Mouse (Mus musculus) kidney, adult 9 months (tissue): ENCODE data around the gene Csdc2.
"Not testable (repeated sequence)": the region's sequence is repeated elsewhere in the genome, so short reads cannot be mapped to it uniquely, and the experiment has no call there.

Experiments used
- DNase-seq: peaks from one replicate; pipeline ENCODE4 v3.0.0; 2022

Gene Csdc2

GRCm38 (mm10) chr15:81936679-81937078, at the start of gene Csdc2:
TSS of gene Csdc2 (plus strand) at chr15:81936759.
- DNase-seq: peak; percentile 46

DNA sequence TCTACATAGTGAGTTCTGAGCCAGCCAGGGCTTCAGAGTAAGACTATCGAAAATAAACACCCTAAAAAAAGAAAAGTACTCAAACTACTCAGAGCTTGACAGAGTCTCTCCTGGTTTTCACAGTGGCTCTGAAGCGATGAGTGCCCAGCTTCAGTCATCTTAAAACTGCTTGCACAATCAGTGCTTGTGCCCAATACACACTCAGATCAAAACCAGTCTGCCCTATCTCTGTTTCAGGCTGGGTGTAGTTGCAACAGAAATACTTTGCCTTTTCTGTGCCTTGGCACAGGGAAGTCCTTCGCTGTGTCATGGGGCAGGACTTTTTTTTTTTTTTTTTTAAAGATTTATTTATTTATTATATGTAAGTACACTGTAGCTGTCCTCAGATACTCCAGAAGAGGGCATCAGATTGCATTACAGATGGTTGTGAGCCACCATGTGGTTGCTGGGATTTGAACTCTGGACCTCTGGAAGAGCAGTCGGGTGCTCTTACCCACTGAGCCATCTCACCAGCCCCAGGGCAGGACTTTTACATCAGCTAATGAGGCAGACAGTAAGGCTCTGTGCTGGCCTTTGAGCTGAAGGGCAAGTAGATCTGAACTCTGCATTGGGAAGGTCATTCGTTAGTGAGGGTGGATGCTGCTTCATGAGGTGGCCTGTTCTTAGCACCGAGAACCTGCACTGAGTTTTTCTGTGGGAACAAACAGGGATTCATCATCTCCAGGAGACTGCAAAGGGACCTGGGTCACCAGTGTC, 49.6 kb upstream of the Csdc2 start:
- DNase-seq: peak; percentile 61

GRCm38 (mm10) chr15:81889175-81889574, 47.4 kb upstream of the Csdc2 start:
- no peak for DNase-seq

DNA sequence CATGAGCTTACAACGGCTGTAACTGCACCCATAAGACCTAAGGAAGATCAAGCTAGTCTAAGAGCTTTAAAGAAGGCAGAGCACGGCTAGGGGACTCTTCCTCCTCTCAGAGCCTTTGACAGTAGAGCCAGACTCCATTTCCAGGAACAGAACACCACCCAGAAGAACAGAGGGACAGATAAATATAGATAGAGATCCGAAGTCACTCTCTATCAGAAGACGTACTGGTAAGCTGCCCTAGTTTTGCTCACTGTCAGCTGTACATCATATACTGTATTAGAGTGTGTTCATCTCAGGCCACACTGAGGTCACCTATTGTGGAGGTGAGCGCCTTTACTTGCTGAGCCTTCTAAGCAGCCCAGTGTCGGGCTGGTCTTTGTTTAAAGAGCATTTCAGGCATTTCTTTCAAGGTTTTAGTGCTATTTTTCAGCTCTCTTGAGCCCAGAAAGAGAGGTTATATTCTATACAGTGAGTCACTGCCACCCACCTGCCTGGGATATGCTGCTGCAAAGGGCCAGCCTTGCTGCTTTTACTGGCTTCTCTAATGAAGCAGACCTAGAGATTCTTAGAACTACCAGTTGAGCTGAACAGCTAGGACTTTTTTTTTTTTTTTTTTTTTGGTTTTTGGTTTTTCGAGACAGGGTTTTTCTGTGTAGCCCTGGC, 45.3 kb upstream of the Csdc2 start:
- no peak for DNase-seq

GRCm38 (mm10) chr15:81891822-81892580, 44.6 kb upstream of the Csdc2 start:
- DNase-seq: peak; percentile 27

- DNase-seq: peak; percentile 76
Measured at GRCm38 (mm10) chr15:81894002-81894401, 42.6 kb upstream of the Csdc2 start.

DNA sequence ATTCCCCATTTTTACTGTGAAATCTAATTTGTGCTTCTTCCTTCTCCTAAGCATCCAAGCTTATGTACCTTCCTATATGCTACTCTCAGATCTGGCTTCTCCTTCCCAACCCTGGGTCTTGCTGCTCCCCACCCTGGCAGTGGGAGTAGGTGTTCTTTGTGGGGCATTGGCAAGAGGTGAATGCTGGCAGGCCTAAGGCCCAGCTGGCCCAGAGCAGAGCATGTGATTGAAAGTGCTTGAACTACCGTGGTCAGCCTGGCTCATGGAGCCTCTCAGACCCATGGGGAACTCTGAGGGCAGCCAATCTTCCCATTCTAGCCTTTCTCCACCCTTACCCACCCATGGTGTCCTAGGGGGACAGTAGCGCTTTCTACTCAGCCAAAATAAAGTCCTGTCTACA, 40.2 kb upstream of the Csdc2 start:
- DNase-seq: no peak

DNA sequence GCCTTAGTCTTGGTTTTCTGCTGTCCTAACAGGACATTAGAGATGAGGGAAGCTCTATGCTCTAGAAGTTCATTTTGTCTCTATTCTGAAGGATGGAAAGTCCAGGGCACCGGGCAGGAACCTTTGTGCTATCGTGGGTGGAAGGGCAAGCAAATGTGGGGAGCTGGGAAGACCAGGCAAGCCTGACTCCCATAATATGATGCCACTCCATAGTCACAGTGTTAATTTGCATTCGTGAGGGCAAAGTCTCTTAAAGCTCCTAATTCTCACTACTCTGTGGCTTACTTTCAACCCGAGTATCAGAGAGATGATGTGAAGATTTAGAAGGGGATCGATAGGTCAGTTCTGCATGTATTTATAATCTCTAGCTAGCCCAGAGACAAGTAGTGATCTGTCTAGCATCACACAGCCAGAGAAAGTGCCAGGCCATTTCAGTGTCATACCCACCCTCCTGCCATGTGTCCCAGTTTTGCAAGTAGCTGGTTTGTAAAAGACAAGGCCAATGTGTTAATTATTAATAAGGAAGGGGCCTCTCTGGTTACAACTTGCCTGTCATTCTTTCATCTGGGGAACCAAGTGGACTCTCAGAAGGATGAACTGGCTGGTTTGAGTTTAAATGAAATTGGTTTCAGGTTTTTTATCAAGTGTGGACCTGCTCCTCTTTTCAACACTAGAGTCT, 38.8 kb upstream of the Csdc2 start:
- DNase-seq: peak; percentile 70

DNA sequence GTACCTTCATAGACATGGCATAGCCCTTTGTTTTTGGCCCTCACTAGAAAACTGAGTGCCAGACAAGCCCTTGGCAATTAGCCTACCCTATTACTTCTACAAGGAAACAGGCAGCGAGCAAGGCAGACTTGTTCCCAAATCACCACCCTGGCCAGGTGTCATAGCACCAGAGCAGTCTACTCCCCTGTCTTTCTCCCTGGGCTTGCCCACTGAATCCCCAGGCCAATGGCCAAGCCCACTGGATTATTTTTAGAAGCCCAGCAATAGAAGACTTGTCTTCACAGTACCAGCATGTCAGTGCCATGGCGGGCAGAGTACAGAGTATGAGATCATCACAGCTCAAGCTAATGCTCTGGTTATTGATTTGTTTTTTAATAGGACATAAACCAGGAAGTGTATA, 37.8 kb upstream of the Csdc2 start:
- no peak for DNase-seq

- peak; percentile 82 for DNase-seq
Measured at GRCm38 (mm10) chr15:81904939-81905338, 31.6 kb upstream of the Csdc2 start.

DNA sequence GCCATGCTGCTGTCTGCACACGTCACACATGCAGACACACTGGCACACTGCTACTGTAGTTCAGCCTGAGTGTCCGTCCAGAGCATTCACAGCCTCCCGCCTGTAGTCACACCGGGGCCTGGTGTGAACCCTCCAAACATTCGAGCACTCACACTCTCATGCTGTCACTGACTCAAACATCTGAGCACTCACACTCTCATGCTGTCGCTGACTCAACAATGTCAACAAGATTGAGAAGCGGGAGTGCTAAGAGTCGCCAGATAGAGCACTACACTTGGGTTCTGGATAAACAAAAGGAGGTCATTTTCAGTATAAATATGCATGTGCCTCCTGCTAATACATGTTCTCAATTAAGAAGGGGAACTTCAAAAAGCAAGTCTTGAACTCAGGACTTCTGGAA, 28.6 kb upstream of the Csdc2 start:
- no peak for DNase-seq

GRCm38 (mm10) chr15:81908767-81909166, 27.8 kb upstream of the Csdc2 start:
- not testable (repeated sequence) for DNase-seq

GRCm38 (mm10) chr15:81912498-81912897, 24.1 kb upstream of the Csdc2 start:
- DNase-seq: no peak

DNA sequence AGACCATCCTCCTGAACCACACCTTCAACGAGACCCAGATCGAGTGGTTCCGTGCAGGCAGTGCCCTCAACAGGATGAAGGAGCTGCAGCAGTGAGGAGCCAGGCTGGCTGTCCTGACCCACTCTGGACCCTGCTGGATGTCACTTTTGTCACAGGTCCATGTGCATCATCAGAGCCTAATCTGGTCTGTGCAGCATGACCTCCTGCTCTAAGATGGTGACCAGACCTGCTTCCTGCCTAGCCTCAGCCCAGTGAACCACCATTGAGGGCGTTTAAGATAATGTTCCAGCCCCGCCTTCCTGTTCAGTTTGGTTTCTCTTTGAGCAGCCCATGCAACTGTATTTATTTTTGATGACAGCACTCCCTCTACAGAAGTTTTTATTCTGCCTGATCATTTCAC, 21.9 kb upstream of the Csdc2 start:
- DNase-seq: no peak

DNA sequence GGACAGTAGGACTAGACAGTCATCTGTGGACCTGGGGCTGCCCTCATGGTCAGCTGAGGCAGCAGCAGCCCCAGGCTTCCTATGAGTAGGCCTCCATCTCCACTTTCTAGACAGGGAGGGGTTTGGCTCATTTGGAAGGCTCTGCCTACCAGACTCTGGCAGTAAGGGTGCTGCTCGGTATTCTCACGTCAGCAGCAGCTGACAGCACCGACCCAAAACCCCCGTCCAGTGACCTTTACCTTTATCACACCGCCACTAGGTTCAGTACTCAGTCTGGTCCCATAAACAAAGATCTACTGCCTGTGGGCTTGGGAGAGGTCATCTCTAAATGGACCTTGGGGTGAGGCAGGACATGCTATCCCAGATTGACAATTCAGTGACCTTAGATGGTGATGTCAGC, 20.9 kb upstream of the Csdc2 start:
- no peak for DNase-seq

DNA sequence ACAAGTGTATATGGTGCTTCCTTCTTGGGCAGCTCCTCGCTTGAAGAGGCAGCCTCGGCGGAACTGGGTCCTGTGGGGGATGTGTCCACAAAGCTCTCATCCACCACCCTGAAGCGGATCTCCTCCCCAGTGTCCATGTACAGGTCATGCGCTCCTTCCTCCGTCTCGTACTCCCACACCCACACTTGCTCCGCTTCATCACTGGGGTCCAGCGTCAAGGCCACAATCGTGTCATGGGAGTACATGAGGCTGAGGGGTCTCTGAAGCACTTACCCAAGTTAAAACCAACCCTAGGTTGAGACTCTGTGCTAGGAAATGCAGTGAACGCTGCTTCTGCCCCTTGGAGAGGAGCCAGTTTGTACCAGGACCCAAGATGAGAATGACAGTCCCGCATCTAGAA, 19.4 kb upstream of the Csdc2 start:
- DNase-seq: peak; percentile 29

DNA sequence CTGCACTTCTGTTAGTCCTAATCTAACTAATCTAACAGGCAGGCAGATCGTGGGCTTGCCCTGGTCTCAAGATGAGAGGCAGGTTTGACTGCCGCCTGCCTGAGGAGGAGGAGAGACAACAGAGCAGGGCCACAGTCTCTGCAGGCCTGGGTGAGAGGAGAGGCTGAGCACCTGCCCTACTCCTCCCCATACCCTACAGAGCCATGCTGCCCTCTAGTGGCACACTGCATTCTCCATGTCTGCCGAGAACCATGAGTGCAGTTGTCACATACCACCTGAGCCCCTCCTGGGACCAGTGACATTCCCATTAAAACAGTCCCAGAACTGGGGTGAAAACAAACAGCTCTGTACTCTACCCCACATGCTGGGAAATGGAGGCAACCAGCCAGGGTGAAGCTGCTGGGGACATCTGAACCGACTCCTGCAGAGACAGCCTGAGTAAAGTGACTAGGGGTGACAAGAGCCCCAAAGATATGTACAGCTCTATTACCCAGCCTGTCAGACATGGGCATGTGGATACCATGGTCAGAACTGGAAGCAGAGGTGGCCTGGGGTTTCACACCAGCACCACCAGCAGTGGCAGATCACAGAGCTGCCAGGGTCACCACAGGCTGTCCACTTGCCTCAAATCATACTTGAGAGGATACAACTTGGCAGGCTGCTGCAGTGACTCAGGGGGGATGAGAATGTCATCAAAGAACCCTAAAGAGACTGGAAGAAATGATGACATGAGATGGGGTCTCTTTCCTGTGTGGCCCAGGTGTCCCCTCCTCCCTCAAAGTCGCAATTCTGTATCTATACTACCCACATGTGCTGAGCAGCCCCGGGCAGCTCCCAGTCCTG, 18.7 kb upstream of the Csdc2 start:
- peak; percentile 73 for DNase-seq

DNA sequence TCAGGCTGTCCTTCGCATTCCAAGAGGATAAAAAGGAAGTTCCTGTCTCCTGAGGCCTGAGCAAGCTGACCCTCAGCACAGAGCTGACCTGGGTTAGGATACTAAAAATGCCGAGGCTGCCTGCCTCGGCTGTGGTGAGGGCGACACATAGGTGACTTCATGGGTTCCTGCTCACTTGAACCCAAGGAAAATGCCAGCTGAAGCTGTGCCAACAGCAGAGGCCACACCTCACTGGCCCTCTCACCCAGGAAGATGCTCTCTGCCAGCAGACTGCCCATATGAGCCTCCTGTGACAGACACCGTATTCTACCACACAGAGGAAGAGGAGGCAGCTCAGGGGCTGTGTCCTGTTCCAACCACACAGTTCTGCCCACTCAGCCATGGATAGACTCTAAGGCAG, 17.5 kb upstream of the Csdc2 start:
- peak; percentile 59 for DNase-seq

GRCm38 (mm10) chr15:81920546-81921217, 15.9 kb upstream of the Csdc2 start:
- no peak for DNase-seq

GRCm38 (mm10) chr15:81921255-81921654, 15.3 kb upstream of the Csdc2 start:
- DNase-seq: no peak

- no peak for DNase-seq
Measured at GRCm38 (mm10) chr15:81924933-81925332, 11.6 kb upstream of the Csdc2 start.
